Mouse (Mus musculus): ENCODE results near the gene Ccm2.
A peak's percentile ranks its signal among the peaks of the same experiment; 100 is the strongest.

DNA sequence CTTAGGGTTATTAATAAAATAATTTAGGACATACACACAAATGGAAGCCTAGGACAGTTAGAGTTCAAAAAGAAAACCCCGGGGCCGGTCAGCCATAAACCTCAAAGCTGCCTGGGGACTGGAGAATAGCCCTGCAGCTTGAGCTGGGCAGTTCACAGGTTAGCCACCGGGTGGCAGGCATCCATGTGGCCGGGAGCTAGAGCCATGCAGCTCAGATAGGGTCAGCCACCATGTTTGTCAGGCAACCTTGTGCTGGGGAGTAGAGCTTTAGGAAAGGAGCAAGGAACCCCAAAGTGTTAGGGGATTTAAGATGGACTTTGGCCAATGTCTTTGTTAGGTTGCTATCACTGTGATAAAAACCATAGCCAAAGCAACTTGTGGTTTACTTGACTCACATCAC lies 81.9 kb downstream of the Ccm2 start:
- peak; percentile 66 for TF ChIP-seq CTCF (IDR thresholded peaks at IDR 0.05; ENCODE audit: insufficient read depth, low read length)
- TF ChIP-seq POLR2A (IDR thresholded peaks at IDR 0.05; ENCODE audit: borderline replicate concordance, extremely low read depth, low read depth, low read length): no peak

Data from lung, adult 2 months (tissue).